Mouse (Mus musculus) hindbrain, embryonic 10.5 days (tissue): ENCODE data around the gene 1520401A03Rik. TPM values are rescaled to one million over a fixed set of nuclear protein-coding genes. Genes with fewer than 3 reads are reported as not detected.

Source experiments
- DNase-seq: peaks from one replicate; pipeline ENCODE4 v3.0.0-alpha.2; 2017; ENCODE audit warnings: low spot score
- H3K27ac ChIP-seq: fragments of 300-500 bp; sonication (generic); 2 replicates; pipeline ENCODE4 v1.5.1; 2016; ENCODE audit warnings: mild to moderate bottlenecking, moderate library complexity
- H3K27me3 ChIP-seq: fragments of 300-500 bp; sonication (generic); 2 replicates; pipeline ENCODE4 v1.6.1; 2016; ENCODE audit warnings: mild to moderate bottlenecking; ENCODE audit not compliant: poor library complexity, insufficient read depth, severe bottlenecking
- H3K36me3 ChIP-seq: fragments of 300-500 bp; sonication (generic); 2 replicates; pipeline ENCODE4 v1.6.1; 2016; ENCODE audit warnings: mild to moderate bottlenecking, moderate library complexity
- H3K4me1 ChIP-seq: fragments of 300-500 bp; sonication (generic); replicated peaks from 2 replicates; pipeline ENCODE4 v1.6.1; 2016; ENCODE audit warnings: mild to moderate bottlenecking
- H3K4me3 ChIP-seq: fragments of 300-500 bp; sonication (generic); 2 replicates; pipeline ENCODE4 v1.5.1; 2016; ENCODE audit warnings: mild to moderate bottlenecking, moderate library complexity
- H3K9me3 ChIP-seq: fragments of 300-500 bp; sonication (generic); 2 replicates; pipeline ENCODE4 v1.6.1; 2016; ENCODE audit warnings: mild to moderate bottlenecking, moderate library complexity
- WGBS: fragments of 180-500 bp; shearing (Covaris S2); methylation state at CpG from one replicate; pipeline ENCODE4 v1.1.7; 2016; 5-methylcytosine and 5-hydroxymethylcytosine counted together
- polyA plus RNA-seq: library from polyadenylated mRNA; unstranded; fragments of >200 nt; fragmentation: Nextera tagmentation; extraction: Ambion mirVana; gene quantifications from 2 replicates; pipeline ENCODE4 v1.2.1, GENCODE M21; 2016

Gene 1520401A03Rik
- polyA plus RNA-seq, 1 experiment from 2014 or later, result not detected

GRCm38 (mm10) chr17:23719455-23719854 is 3.1 kb downstream of the 1520401A03Rik start:
- no peak overlapping the region for H3K27ac ChIP-seq
- WGBS, result 28% methylated on average over 1 of the region's 1 CpGs
- peaks cover 3% of the 10 kb centered on the region; the same call in 1 of the 2 replicates for H3K4me1 ChIP-seq
- no peaks in the 10 kb centered on the region for H3K9me3 ChIP-seq
- H3K4me3 ChIP-seq, result no peak overlapping the region
- H3K27me3 ChIP-seq, result peaks cover 11% of the 10 kb centered on the region; the same call in 1 of the 2 replicates
- H3K36me3 ChIP-seq, result no peaks in the 10 kb centered on the region
- no peak for DNase-seq

- Histone ChIP-seq H3K27ac (no peak overlapping the region), H3K27me3 (peaks cover 11% of the 10 kb centered on the region; the same call in 1 of the 2 replicates), H3K36me3 (no peaks in the 10 kb centered on the region), H3K4me3 (no peak overlapping the region), H3K4me1 (peaks cover 3% of the 10 kb centered on the region; the same call in 1 of the 2 replicates), H3K9me3 (no peaks in the 10 kb centered on the region)
- DNase-seq, result no peak
- WGBS, result 62% methylated on average over 2 of the region's 2 CpGs
These were observed 5.6 kb downstream of the 1520401A03Rik start for GRCm38 (mm10) chr17:23717003-23717402.

DNA sequence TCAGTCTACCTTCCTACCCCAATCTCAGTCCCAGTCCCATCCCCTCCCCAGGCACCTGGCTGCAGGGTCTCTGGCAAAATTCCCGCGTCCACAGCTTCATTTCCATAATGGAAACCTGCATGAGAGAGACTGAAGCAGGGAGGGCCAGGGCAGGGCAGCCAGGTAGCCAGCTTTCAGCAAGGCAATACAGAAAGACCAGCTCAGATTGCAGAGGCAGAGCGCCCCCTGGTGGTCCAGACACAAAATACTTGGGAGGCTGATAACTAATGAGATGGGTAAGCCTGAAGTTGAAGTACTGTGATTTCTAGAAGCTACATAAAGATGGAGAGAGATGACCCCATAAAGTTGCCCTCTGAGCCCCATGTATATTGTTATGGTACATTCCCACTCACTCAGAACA is 16.4 kb downstream of the 1520401A03Rik start:
- no peaks in the 10 kb centered on the region for H3K9me3 ChIP-seq
- H3K4me1 ChIP-seq, result 0 out of 2 replicates have a peak, but pooled peaks cover 9% of the 10 kb centered on the region
- no peaks in the 10 kb centered on the region for H3K36me3 ChIP-seq
- no peak overlapping the region for H3K4me3 ChIP-seq
- whole genome bisulfite sequencing, result 0% methylated on average over 3 of the region's 3 CpGs
- no peak overlapping the region for H3K27ac ChIP-seq
- peaks cover 26% of the 10 kb centered on the region for H3K27me3 ChIP-seq
- DNase-seq, result peak; percentile 76

- H3K27ac ChIP-seq, result no peak overlapping the region
- no peaks in the 10 kb centered on the region for H3K9me3 ChIP-seq
- H3K4me1 ChIP-seq, result 0 out of 2 replicates have a peak, but pooled peaks cover 9% of the 10 kb centered on the region
- no peaks in the 10 kb centered on the region for H3K36me3 ChIP-seq
- WGBS, result 80% methylated on average over 7 of the region's 7 CpGs
- no peak overlapping the region for H3K4me3 ChIP-seq
- no peak for DNase-seq
- peaks cover 32% of the 10 kb centered on the region for H3K27me3 ChIP-seq
These were observed 17.0 kb downstream of the 1520401A03Rik start for GRCm38 (mm10) chr17:23705525-23706104.

DNA sequence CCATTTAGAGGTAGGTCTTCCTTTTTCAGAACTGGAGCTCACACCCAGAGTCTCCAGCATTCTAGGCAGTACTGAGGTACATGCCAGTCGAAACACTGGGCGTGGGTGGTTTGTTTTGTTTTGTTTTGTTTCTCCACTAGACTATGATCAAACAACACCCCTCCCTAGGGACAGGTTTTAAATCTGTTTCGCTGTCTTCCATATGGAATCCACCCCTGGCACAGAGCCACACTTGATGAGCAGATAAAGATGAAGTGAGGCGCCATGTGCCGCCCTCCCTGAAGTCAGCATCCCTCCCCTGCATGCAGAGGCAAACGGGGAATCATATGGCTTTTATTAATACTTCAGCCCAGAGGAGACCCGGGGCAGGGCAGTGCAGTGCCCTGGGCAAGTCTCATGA is 17.8 kb downstream of the 1520401A03Rik start:
- Histone ChIP-seq H3K4me3 (no peak overlapping the region), H3K4me1 (peaks cover 15% of the 10 kb centered on the region; the same call in 1 of the 2 replicates), H3K36me3 (no peaks in the 10 kb centered on the region), H3K9me3 (no peaks in the 10 kb centered on the region), H3K27ac (no peak overlapping the region), H3K27me3 (peaks cover 41% of the 10 kb centered on the region)
- no peak for DNase-seq
- WGBS, result 61% methylated on average over 7 of the region's 7 CpGs

DNA sequence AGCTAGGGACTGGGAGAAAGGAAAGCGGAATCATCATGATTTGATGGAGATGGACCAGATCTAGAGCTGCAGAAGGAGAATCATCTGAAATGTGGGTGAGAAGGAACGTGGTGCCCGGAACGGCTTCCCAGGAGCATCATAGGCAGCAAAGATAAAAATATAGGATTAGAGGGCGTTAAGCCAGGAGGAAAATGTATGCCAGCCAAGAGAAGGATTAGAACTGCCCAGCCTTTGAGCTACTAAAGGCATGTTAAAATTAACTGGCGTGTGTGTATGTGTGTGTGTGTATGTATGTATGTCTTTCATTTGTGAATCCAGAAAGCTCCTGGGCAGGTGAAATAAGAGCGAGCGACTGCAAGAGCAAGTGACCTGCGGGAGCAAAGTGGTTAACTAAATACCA is 19.3 kb downstream of the 1520401A03Rik start:
- H3K9me3 ChIP-seq, result no peaks in the 10 kb centered on the region
- peaks cover 55% of the 10 kb centered on the region for H3K27me3 ChIP-seq
- no peak overlapping the region for H3K27ac ChIP-seq
- H3K36me3 ChIP-seq, result no peaks in the 10 kb centered on the region
- H3K4me1 ChIP-seq, result peaks cover 23% of the 10 kb centered on the region
- DNase-seq, result no peak
- H3K4me3 ChIP-seq, result no peak overlapping the region
- 84% methylated on average over 9 of the region's 9 CpGs for WGBS

- Histone ChIP-seq H3K9me3 (no peaks in the 10 kb centered on the region), H3K4me3 (peak overlapping the region; percentile 79), H3K27me3 (peaks cover 61% of the 10 kb centered on the region), H3K4me1 (peaks cover 24% of the 10 kb centered on the region), H3K36me3 (no peaks in the 10 kb centered on the region), H3K27ac (peak overlapping the region; percentile 75)
- WGBS, result under 1% methylated on average over 28 of the region's 28 CpGs
- DNase-seq, result peak; percentile 89
These were observed 22.5 kb downstream of the 1520401A03Rik start for GRCm38 (mm10) chr17:23700079-23700478.

GRCm38 (mm10) chr17:23699131-23700077 is 23.2 kb downstream of the 1520401A03Rik start:
- peak; percentile 38 for DNase-seq
- no peaks in the 10 kb centered on the region for H3K9me3 ChIP-seq
- H3K4me3 ChIP-seq, result peak overlapping the region; percentile 79
- peaks cover 60% of the 10 kb centered on the region for H3K27me3 ChIP-seq
- H3K27ac ChIP-seq, result peak overlapping the region; percentile 75
- WGBS, result under 1% methylated on average over 101 of the region's 101 CpGs
- peaks cover 21% of the 10 kb centered on the region for H3K4me1 ChIP-seq
- H3K36me3 ChIP-seq, result no peaks in the 10 kb centered on the region

DNA sequence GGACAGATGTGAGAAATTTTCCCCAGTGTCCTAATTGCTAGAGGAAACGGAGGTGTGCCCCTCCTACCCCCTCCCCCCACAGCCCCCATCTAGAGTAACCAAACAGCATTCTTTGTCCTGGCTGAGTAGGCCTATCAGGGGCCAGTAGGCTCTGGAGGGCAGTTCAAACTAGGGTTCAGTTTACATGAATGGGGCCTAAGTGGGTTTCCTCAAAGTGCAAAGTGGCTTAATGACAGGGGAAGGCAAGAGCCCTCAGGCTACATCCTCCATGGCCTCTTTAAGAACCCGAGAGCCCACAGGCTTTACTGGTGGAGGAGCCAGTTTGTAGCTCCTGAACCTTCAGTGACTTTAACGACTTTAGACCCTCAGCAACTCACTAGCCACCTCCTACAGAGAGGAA is 26.8 kb downstream of the 1520401A03Rik start:
- Histone ChIP-seq H3K4me1 (peaks cover 21% of the 10 kb centered on the region), H3K27ac (no peak overlapping the region), H3K27me3 (peaks cover 44% of the 10 kb centered on the region), H3K9me3 (no peaks in the 10 kb centered on the region), H3K4me3 (no peak overlapping the region), H3K36me3 (no peaks in the 10 kb centered on the region)
- no peak for DNase-seq
- WGBS, result 18% methylated on average over 3 of the region's 3 CpGs

DNA sequence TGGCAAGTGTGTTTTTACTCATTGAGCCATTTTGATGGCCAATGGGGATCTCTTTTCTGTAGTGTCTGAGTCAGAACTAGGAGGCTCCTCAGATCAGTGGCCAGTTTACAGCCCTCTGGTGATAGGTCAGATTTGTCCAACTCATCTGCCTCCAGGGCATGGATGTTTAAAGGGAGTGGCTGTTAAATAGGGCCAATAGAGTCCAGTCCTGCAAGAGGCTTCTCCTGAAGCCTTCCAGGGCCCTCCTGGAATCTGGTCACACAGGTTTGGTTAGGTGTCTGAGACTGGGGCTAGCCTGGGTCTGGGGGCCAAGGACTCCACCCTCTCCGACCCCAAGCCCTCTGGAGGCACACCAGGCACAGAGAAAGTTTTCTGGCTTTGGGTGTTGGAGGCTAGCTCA is 28.1 kb downstream of the 1520401A03Rik start:
- 82% methylated on average over 1 of the region's 1 CpGs for WGBS
- no peak overlapping the region for H3K4me3 ChIP-seq
- peaks cover 12% of the 10 kb centered on the region for H3K4me1 ChIP-seq
- H3K27me3 ChIP-seq, result peaks cover 31% of the 10 kb centered on the region
- no peak for DNase-seq
- no peaks in the 10 kb centered on the region for H3K9me3 ChIP-seq
- no peak overlapping the region for H3K27ac ChIP-seq
- no peaks in the 10 kb centered on the region for H3K36me3 ChIP-seq

DNA sequence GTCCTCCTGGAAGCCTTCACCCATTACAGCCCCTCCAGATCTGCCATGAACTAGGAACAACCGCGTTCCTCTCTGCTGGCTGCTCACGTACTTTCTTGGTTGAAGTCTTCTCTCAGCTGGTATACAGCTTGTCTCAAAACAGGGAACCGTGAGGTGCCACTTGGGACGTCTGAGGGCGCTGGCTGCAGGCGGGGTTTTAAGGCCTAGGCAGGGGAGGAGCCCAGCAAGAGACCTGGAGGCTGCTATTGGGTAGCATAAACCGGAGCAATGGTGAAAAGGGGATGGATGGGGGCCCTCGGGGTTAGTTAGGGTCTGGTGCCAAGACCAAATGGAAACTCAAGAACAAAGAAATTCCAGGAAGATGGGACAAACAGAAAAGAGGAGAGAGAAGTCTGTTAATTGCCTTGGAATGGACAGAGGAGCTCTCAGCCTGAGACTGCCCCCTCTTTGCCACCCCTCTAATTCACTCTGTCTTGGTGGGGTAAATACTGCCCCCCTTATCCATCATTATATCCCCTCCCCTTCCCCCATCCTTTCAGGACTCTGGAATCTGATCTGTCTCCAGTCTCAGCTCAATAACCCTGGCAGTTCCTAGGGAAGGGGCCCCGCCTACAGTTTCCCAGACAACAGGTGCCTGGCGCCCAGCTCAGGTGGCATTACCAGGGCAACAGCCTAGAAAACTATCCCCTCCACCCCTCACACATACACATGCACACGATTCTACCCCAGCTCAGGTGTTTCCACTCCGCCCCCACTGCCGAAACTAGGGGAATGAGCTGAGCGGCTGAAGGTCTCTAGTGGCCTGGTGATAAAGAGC is 38.5 kb downstream of the 1520401A03Rik start, which contains the start of gene Cldn9:
Gene Cldn9 (minus strand): TSS at position 171 of the 817 bp plus-strand sequence.
- DNase-seq, result no peak
- Histone ChIP-seq H3K9me3 (no peaks in the 10 kb centered on the region), H3K27ac (peak within 1 kb of the TSS; percentile 71), H3K27me3 (peaks cover 60% of the 10 kb centered on the region), H3K4me3 (peak within 1 kb of the TSS; percentile 39), H3K4me1 (peaks cover 37% of the 10 kb centered on the region), H3K36me3 (no peaks in the 10 kb centered on the region)
- 12% methylated on average over 15 of the region's 15 CpGs for WGBS

DNA sequence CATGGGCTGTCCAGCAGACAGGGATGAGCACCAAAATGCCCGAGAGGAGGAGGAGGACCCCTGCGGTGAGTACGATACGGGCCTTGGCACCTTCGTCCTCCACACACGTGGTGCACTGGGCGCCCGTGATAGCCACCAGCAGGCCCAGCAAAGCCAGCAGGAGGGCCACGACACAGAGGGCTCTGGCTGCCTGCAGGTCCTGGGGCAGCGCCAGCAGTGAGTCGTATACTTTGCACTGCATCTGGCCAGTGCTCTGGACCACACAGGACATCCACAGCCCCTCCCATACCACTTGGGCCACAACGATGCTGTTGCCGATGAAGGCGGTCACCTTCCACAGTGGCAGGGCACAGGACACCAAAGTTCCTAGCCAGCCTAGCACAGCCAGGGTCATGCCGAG is 39.4 kb downstream of the 1520401A03Rik start:
- Histone ChIP-seq H3K9me3 (no peaks in the 10 kb centered on the region), H3K4me1 (peaks cover 37% of the 10 kb centered on the region), H3K36me3 (no peaks in the 10 kb centered on the region), H3K27me3 (peaks cover 68% of the 10 kb centered on the region), H3K4me3 (peak overlapping the region; percentile 39), H3K27ac (peak overlapping the region; percentile 71)
- WGBS, result 24% methylated on average over 15 of the region's 15 CpGs
- DNase-seq, result no peak
